Mouse (Mus musculus) lung, adult 18-20 months (tissue): ENCODE data around the gene Gper1.

Source experiments
- DNase-seq, 2 experiments: peaks; one replicate each; pipeline ENCODE4 v3.0.0; 2022; ENCODE audit warnings: mixed read lengths in 2 of 2

Gene Gper1

GRCm38 (mm10) chr5:139411665-139412314 is 11.2 kb upstream of the Gper1 start:
- no peak for DNase-seq

DNA sequence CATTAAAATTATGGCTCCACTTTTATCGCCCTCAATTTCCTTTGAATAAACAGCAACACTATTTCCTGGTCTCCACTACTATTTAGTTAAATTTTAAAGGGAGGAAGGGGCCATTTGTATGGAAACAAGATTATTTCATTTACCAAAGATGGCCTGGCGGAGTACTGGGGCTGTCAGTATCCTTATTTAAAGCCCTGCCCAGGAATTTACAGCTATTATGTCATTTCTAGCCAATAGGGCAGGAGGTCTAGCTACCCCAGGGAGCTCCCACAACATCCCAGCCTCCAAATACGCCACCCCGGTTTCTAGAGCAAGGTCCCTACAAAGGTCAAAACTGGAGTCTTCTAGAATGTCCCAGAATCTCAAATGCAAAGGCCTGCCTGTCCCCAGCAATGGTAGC is 9.4 kb upstream of the Gper1 start:
- DNase-seq, result no peak

DNA sequence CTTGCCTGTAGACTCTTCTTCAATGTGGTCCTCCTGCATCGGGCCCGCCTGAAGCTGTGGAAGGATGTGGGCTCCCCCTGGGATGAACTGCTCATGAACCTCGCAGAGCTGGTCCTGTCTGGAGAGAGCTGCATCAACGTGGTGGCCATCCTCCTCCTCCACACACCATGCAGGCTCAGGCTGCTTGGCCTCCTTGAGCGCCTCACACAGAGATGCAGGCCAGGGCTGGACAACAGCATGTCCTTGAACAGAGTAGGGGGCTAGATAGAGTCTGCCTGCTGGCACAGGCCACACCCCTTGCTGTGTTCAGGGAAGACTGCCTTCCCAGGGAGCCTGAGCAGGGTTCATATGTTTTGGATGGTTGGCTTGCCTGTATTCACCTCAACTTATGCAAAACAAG is 8.0 kb upstream of the Gper1 start:
- no peak for DNase-seq

DNA sequence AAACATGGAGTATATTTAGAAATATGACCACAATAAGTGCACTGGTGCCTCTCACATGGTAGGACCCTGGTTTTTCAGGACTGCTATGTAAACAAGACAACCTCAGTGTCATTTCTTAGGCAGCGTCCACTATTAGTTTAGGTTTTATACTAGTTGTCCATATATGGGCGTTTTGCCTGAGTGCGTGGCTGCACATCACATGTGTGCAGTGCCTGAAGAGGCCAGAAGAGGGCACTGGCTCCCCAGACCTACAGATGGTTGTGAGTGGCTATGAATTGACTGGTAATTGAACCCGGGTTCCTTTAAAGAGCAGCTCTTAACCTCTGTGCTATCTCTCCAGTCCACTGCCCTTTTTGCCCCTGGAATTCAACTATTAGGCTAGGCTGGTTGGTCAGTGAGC is 6.0 kb upstream of the Gper1 start:
- no peak for DNase-seq

- DNase-seq, result no peak
These were observed 5.5 kb upstream of the Gper1 start for GRCm38 (mm10) chr5:139417480-139417879.

- no peak for DNase-seq
These were observed 4.8 kb upstream of the Gper1 start for GRCm38 (mm10) chr5:139418110-139418509.

GRCm38 (mm10) chr5:139418633-139419032 is 4.3 kb upstream of the Gper1 start:
- peak in 1 of 2 experiments; percentile 44 for DNase-seq

GRCm38 (mm10) chr5:139425198-139425597 is 2.2 kb downstream of the Gper1 start:
- no peak for DNase-seq

GRCm38 (mm10) chr5:139427001-139427400 is 4.0 kb downstream of the Gper1 start:
- no peak for DNase-seq

- DNase-seq, result peak in 1 of 2 experiments; percentile 63
These were observed 5.0 kb downstream of the Gper1 start for GRCm38 (mm10) chr5:139427989-139428388.

DNA sequence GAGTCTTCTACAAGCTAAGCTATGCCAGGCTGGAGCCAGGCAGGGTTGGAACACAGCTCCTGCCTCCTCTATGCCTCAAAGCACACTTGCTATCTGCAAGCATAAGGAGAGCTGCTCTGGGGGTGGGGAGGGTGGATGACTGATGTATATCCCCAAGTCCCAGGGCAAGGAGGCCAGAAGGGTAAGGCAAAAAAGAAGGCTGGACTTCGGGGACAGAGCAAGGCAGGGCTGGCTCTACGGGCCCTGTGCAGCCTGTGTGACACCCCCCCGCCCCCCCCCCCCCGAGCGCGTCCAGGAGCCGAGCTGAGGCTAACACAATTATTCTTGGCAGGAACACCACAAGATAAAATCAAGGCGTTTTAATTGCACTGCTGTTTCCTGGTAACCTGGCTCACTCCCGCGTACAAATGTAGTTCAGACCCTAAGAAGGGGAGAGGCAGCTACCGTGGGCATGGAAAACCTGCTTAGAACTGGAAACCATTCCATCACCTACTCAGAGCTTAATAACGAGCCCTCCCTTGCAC is 6.9 kb downstream of the Gper1 start:
- DNase-seq, result no peak

DNA sequence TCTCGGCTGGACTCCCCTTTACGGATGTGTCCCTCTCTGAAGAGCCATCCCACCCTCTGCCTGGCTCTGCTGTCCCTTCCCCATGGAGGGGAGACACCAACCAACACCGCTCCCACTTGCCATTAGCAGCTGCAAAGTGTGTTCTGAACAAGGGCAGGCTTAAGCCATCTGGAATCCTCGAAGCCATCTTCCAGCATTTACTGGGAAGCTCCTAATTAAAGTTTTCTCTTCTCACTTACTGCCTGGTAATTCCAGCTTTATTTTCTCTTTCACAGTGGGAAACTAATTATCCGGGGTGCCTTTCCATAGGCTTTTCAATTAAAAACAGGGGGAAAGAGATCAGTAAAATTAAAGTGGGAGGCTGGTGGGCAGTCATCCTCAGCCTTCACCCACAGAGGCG is 9.4 kb downstream of the Gper1 start:
- no peak for DNase-seq

DNA sequence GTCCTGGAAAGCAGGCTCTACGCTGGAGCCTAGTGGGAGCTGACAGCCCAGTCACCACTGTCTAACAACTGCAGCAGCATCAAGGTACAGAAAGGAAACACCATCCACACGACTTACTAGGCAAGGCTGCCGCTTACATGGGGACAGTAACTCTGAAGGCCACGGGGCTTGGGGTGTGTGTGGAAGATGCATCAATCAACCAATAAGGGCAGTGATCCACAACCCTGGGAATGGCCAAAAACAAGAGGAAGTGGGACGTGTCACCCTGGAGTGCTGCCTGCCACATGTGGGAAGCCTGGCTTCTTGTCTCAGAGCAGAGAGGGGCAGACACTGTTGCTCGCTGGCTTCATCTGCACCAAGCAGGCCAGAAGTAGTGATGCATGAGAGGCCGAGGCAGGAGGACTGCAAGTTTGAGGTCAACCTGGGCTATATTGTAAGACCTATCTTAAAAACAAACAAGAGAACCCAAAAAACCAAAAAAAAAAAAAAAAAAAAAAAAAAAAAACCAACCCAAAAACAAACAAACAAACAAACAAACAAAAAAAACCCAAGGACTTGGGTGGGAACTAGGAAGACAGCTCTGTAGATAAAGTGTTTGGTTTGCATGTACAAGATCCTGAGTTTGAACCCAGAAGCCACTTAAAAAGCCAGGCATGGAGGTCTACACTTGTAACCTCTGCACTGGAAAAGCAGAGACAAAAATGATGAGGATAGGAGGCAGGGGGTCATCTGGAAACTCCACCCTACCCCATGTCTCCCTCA is 10.0 kb downstream of the Gper1 start:
- no peak for DNase-seq

- DNase-seq, result no peak
These were observed 11.1 kb downstream of the Gper1 start for GRCm38 (mm10) chr5:139433842-139434568.

GRCm38 (mm10) chr5:139434940-139435339 is 12.0 kb downstream of the Gper1 start:
- no peak for DNase-seq

GRCm38 (mm10) chr5:139437769-139438168 is 14.8 kb downstream of the Gper1 start:
- no peak for DNase-seq

DNA sequence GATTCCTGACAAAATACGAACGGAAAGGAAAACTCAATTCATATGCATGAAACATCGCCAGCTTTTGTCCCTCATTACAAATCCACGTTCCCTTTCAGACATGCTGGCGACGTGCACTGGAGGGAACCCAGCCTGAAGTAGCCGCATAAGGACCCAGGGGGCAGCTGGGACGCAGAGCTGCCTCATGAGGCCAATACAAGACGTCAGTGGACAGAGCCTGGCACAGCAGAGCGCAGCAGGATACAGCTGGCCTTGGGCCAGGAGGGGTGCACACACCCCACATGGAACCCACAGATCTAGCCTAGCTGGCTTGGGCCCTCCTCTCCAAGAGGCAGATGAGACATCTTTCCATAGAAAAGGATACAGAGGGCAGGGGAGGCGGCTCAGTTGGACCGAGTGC is 15.5 kb downstream of the Gper1 start:
- DNase-seq, result no peak

- no peak for DNase-seq
These were observed 17.5 kb downstream of the Gper1 start for GRCm38 (mm10) chr5:139440451-139440850.

DNA sequence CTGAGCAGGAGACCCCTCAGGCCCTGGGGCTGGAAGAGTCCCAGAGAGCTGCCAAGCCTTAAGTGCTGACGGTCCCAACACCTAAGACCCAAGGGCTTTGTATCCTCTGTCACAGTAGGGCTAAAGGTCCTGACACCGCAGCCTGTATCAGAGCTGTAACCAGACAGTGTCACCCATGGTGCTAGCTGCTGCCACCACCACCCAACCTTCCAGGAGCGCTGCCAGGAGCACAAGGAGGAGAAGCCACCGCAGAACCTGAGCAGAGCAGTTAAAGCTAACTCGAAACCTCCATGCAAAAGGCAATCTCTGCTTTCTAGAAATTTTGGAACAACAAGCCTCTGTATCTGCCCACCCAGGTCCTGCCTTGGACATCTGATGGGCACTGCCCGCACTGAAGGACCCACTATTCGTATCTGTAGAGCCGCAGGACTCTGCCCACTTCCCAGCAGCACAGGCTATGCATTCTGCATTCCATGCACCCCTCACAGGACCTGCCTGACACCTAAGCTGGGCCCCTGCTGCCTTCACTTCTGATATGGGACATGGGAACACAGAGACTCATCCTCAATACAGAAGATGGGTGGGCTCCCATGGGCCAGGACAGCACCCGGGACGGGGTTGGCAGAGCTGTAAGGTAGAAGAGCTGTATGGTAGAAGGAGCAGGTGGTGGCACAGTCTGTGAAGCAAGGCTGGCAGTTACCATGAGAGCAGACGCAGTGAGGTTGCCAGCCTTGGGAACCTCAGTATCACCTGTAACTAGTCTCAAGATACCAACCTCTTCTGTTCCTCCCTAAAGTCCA is 18.2 kb downstream of the Gper1 start:
- no peak for DNase-seq

DNA sequence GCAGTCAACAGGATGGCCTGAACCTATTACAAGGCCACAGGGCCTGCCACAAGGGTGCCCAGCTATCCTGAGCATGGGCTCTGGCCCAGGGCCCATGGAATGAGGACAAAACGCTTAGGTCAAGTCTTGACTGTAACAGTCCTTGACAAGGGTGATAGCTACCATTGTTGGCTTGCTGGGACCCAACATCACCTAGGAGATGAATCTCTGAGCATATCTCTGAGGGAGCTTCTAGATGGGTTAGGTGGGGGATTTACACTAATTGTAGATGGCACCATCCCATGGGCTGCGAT is 18.7 kb downstream of the Gper1 start:
- no peak for DNase-seq

- no peak for DNase-seq
These were observed 19.5 kb downstream of the Gper1 start for GRCm38 (mm10) chr5:139442428-139442827.

DNA sequence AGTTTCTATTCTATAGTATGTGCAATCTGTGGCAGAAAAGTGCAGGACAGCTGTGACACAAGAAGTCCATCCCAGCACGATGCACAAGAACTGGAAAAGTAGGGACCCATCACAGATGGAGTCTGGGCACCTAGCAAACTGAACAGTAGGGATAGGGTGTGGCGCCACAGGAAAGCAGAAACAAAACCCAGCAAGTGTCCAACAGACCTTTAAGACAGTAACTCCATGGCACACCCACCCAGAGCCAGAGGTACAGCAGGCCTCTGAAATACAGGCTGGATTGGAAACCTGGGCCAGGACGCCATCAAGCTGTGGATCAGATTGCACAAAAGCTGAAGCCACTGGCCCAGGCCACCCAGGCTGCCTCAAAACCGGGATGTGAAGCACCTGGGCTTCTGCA is 20.0 kb downstream of the Gper1 start:
- DNase-seq, result no peak

DNA sequence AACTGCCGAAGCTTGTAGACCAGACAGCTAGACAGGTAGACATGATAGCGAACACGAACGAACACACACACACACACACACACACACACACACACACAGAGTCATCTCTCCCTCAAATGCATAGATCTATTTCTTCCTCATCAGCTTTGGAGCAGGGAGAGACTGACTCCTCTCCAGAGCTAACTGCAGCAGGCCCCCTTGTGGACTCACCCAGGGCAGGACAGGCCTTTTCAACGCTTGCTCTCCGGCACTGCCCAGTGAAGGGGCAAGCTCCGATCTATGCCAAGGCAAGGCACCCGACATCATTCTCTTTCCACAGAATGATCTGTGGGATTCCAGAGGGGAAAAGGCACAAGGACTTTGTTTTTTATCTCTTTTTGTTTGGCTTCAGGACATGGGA is 22.3 kb downstream of the Gper1 start:
- DNase-seq, result no peak
